Mouse (Mus musculus) lung, embryonic 16.5 days (tissue): ENCODE measurements at regions not wholly inside any gene's neighbourhood (a gene's known extent, or its start where the extent isn't known, plus 50 kb on each side); places are given as distances from the start of the nearest gene placed in this dataset.
A peak's percentile ranks its signal among the peaks of the same experiment; 100 is the strongest.

ENCODE experiments used
- ATAC-seq: fragments of 200-750 bp; cut with Nextera tagmentation; 2 replicates; pipeline ENCODE4 v1.8.0; 2017; ENCODE audit warnings: low read depth, mild to moderate bottlenecking, moderate library complexity
- H3K27ac ChIP-seq: fragments of 300-500 bp; sonication (generic); 2 replicates; pipeline ENCODE4 v1.5.1; 2014; ENCODE audit warnings: mild to moderate bottlenecking, control low read depth, low read length
- H3K27me3 ChIP-seq: fragments of 300-500 bp; sonication (generic); 2 replicates; pipeline ENCODE4 v1.6.1; 2014; ENCODE audit warnings: low read depth, low read length, mixed read lengths; ENCODE audit not compliant: control insufficient read depth, insufficient read depth
- H3K36me3 ChIP-seq: fragments of 300-500 bp; sonication (generic); 2 replicates; pipeline ENCODE4 v1.6.1; 2014; ENCODE audit warnings: low read length; ENCODE audit not compliant: control insufficient read depth, insufficient read depth
- H3K4me1 ChIP-seq: fragments of 300-500 bp; sonication (generic); replicated peaks from 2 replicates; pipeline ENCODE4 v1.6.1; 2014; ENCODE audit warnings: low read length, mixed read lengths; ENCODE audit not compliant: control insufficient read depth, insufficient read depth
- H3K4me2 ChIP-seq: fragments of 300-500 bp; sonication (generic); 2 replicates; pipeline ENCODE4 v1.6.1; 2014; ENCODE audit warnings: low read depth, low read length, control low read depth
- H3K4me3 ChIP-seq: fragments of 300-500 bp; sonication (generic); 2 replicates; pipeline ENCODE4 v1.5.1; 2014; ENCODE audit warnings: mild to moderate bottlenecking, low read length, control low read depth
- H3K9ac ChIP-seq: fragments of 300-500 bp; sonication (generic); 2 replicates; pipeline ENCODE4 v1.6.1; 2014; ENCODE audit warnings: low read length, control low read depth
- H3K9me3 ChIP-seq: fragments of 300-500 bp; sonication (generic); 2 replicates; pipeline ENCODE4 v1.6.1; 2016; ENCODE audit warnings: low read length; ENCODE audit not compliant: control insufficient read depth
- WGBS: fragments of 180-500 bp; shearing (Covaris S2); extraction: QIAGEN DNeasy Blood & Tissue Kit; methylation state at CpG from one replicate; pipeline ENCODE4 v1.1.7; 2014; 5-methylcytosine and 5-hydroxymethylcytosine counted together

DNA sequence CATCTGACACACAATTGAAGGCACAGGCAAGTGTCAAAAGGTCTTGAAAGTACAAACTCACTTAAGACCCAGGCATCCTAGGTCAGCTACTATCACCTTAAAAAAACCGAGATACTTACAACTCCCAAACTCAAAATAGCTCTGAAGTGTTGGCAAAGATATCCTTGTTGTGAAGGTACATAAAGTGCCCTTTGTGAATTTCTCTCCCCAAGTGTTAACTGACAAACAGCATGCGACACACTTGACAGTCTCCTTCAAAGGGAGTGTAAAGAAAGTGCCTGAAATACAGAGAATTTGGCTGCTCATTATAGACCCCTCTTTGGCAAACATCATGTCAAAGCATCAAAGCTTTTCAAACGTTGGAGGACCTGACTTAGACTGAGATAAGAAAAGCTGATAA is 2634.2 kb downstream of the 9330182O14Rik start:
- Histone ChIP-seq H3K4me3 (no peak overlapping the region), H3K36me3 (no peaks in the 10 kb centered on the region), H3K9ac (no peak overlapping the region), H3K27ac (no peak overlapping the region), H3K27me3 (no peaks in the 10 kb centered on the region), H3K4me2 (no peak overlapping the region), H3K4me1 (no peaks in the 10 kb centered on the region), H3K9me3 (no peaks in the 10 kb centered on the region)
- WGBS, result 8% methylated on average over 3 of the region's 3 CpGs
- no peak for ATAC-seq

DNA sequence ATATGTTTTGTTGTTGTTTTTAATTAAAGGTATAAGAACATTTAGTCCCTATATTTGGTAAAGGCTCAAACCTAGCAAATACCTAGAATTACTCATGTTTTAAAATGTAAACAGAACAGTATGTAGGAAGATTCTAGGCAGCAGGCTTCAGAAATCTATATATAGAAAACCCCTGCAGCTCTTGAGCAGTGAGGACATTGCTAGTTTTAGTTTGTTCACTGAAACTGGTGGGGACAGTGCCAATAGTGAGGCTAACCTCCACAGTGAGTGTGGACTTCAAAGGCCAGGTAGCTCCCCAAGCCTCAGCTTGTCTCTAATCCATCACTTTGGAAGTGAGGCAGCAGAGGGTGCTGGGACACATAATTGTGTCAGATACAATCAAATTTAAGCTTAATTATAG is 2645.7 kb downstream of the 9330182O14Rik start:
- Histone ChIP-seq H3K36me3 (no peaks in the 10 kb centered on the region), H3K4me3 (no peak overlapping the region), H3K4me2 (no peak overlapping the region), H3K9ac (no peak overlapping the region), H3K27me3 (no peaks in the 10 kb centered on the region), H3K4me1 (no peaks in the 10 kb centered on the region), H3K27ac (no peak overlapping the region), H3K9me3 (no peaks in the 10 kb centered on the region)
- no peak for ATAC-seq

DNA sequence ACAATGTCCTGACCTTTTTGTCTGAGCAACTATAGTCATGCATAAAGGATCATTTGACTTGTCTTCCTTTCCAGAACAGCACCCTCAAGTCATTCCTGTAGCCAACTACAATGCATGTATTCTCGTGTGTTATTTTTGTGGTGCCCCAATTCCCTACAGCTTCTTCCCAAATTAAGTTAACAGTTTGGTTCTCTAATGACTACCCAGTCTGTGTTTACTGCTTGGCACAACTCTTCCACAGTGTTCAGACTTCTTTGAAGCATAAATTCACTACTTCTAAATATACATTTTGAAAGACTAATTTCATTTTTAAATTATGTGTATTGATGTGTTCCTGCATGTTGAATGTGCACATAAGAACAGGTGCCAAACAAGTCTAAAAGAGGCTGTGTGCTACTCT is 2667.1 kb downstream of the 9330182O14Rik start:
- Histone ChIP-seq H3K36me3 (no peaks in the 10 kb centered on the region), H3K27ac (no peak overlapping the region), H3K9me3 (no peaks in the 10 kb centered on the region), H3K9ac (no peak overlapping the region), H3K27me3 (no peaks in the 10 kb centered on the region), H3K4me2 (no peak overlapping the region), H3K4me3 (no peak overlapping the region), H3K4me1 (no peaks in the 10 kb centered on the region)
- ATAC-seq, result no peak
- 89% methylated on average over 1 of the region's 1 CpGs for WGBS

DNA sequence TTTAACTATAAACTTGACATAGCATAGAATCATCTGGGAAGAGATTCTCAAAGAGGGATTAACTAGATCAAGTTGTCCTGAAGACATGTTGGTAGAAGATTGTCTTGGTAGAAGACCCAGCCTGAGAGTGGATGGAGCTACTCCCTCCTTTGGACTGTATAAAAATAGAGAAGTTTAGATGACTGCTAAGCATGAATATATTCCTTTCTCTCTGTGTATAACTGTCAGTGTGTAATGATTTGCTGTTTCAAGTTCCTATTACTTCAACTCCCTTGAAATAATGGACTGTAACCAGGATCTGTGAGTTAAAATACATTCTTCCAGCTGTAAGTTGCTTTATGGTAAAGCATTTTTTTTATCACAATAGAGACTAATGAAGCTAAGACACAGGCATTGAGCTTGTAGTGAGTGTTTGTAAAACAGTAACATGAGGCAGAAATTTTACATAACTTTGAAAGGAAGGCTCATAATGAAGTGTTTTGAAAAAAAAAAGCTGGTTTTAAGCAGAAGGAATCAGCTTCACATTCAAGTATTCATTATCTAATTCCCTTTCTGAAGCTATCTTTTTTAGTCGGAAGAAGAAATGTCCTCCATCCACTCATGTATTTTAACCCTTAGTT is 2676.8 kb downstream of the 9330182O14Rik start:
- ATAC-seq, result peak; percentile 72
- no peak overlapping the region for H3K4me3 ChIP-seq
- 36% methylated on average over 1 of the region's 1 CpGs for WGBS

DNA sequence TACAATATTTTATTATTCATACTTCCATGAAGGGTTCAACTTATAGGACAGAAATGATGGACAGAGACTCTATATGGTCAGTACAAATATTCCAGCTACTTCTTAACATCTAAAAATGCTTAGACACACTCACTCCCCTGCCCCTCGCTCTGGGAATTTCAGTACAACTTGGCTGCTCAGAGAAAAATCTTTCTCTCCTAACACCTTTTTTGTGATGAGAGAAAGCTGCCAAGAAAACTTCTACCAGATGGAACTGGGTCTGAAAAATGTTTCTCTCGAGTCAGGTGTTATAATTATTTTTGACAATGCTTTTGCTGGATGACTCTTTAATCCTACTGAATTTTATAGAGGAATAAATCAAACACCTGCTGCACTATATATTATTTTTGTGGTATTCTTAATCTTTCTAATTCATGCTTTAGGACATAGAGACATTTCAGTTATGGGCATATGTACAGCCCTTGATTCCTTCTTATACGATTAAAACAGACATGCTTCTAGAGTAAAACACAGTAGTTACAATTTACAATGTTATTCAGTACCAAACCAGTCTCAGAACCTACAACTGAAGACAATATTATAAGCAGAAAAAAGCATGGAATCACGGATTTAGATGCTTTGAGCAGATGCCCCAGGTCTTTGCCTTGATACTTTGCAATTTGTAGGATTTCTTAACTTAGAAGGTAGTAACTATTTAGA is 2681.0 kb downstream of the 9330182O14Rik start:
- Histone ChIP-seq H3K4me1 (no peaks in the 10 kb centered on the region), H3K9ac (no peak overlapping the region), H3K27me3 (no peaks in the 10 kb centered on the region), H3K4me3 (no peak overlapping the region), H3K27ac (no peak overlapping the region), H3K9me3 (no peaks in the 10 kb centered on the region), H3K4me2 (no peak overlapping the region), H3K36me3 (no peaks in the 10 kb centered on the region)
- no peak for ATAC-seq
- 62% methylated on average over 4 of the region's 4 CpGs for WGBS

More for the DNA sequence above, 2676.8 kb downstream of the 9330182O14Rik start:
- Histone ChIP-seq H3K4me1 (no peaks in the 10 kb centered on the region), H3K9ac (no peak overlapping the region), H3K27ac (no peak overlapping the region), H3K9me3 (no peaks in the 10 kb centered on the region), H3K4me2 (no peak overlapping the region), H3K36me3 (no peaks in the 10 kb centered on the region), H3K27me3 (no peaks in the 10 kb centered on the region)

DNA sequence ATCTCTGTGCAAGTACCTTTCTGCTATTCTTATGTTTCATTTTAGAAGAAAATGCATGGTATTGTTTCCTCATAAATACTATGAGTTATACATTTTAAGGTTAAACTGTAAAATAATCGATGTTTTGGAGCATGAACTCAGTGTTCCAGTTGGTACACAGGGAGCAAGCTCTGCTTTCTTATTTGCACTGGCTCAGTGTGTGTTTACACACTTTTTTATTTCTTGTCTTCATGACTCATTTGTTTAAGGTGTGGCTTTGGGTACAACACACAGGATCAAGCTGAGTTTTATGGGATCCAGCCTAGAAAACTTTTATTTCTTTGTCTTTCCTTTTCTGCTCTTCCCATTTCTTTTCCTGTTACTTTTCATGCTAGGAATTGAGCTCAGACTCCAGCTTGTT is 2704.7 kb downstream of the 9330182O14Rik start:
- H3K4me1 ChIP-seq, result no peaks in the 10 kb centered on the region
- H3K27me3 ChIP-seq, result no peaks in the 10 kb centered on the region
- ATAC-seq, result no peak
- no peak overlapping the region for H3K9ac ChIP-seq
- no peak overlapping the region for H3K4me3 ChIP-seq
- H3K4me2 ChIP-seq, result no peak overlapping the region
- WGBS, result 76% methylated on average over 1 of the region's 1 CpGs
- no peak overlapping the region for H3K27ac ChIP-seq
- H3K9me3 ChIP-seq, result no peaks in the 10 kb centered on the region
- H3K36me3 ChIP-seq, result no peaks in the 10 kb centered on the region

- no peaks in the 10 kb centered on the region for H3K27me3 ChIP-seq
- ATAC-seq, result no peak
- H3K27ac ChIP-seq, result no peak overlapping the region
- no peaks in the 10 kb centered on the region for H3K9me3 ChIP-seq
- H3K36me3 ChIP-seq, result no peaks in the 10 kb centered on the region
- 65% methylated on average over 2 of the region's 2 CpGs for WGBS
- H3K4me3 ChIP-seq, result no peak overlapping the region
- H3K4me2 ChIP-seq, result no peak overlapping the region
- no peak overlapping the region for H3K9ac ChIP-seq
- H3K4me1 ChIP-seq, result no peaks in the 10 kb centered on the region
These were observed 2715.8 kb downstream of the 9330182O14Rik start for GRCm38 (mm10) chr15:42850003-42850402.

- no peaks in the 10 kb centered on the region; the same call in 1 of the 2 replicates for H3K4me1 ChIP-seq
- peak; percentile 38; the same call in 1 of the 2 replicates for ATAC-seq
- H3K27ac ChIP-seq, result no peak overlapping the region
These were observed 2738.3 kb downstream of the 9330182O14Rik start for GRCm38 (mm10) chr15:42872491-42872890.

DNA sequence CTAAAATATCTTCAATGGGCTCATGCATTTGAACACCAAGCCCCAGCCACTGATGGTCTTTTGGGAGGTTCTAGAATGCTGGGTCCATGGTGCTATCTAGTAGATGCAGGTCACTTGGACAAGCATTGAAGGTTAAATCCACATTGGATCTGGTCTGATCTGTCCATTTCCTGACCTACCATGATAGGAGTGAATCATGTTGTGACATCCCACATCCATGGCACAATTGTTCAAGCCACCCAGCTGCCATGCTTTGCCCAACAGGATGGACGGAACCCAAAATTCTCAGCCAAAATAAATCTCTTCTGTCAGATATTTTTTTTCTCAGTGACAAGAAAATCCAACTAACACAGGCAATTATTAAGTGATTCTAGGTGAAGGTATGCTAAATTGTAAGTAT is 2760.4 kb downstream of the 9330182O14Rik start:
- no peak for ATAC-seq
- no peak overlapping the region for H3K27ac ChIP-seq
- H3K4me1 ChIP-seq, result 0 out of 2 replicates have a peak, but pooled peaks cover 2% of the 10 kb centered on the region
- WGBS, result 90% methylated on average over 1 of the region's 1 CpGs
- no peaks in the 10 kb centered on the region for H3K36me3 ChIP-seq
- H3K4me3 ChIP-seq, result no peak overlapping the region
- no peak overlapping the region for H3K4me2 ChIP-seq
- no peaks in the 10 kb centered on the region for H3K9me3 ChIP-seq
- no peaks in the 10 kb centered on the region for H3K27me3 ChIP-seq
- H3K9ac ChIP-seq, result no peak overlapping the region

More at GRCm38 (mm10) chr15:42872491-42872890, 2738.3 kb downstream of the 9330182O14Rik start:
- no peaks in the 10 kb centered on the region for H3K9me3 ChIP-seq
- no peak overlapping the region for H3K4me2 ChIP-seq
- WGBS, result 25% methylated on average over 2 of the region's 2 CpGs
- no peak overlapping the region for H3K4me3 ChIP-seq
- no peaks in the 10 kb centered on the region for H3K27me3 ChIP-seq
- no peak overlapping the region for H3K9ac ChIP-seq
- H3K36me3 ChIP-seq, result no peaks in the 10 kb centered on the region
